Mouse (Mus musculus): Measurements from ENCODE around the gene Carmil1.

Gene Carmil1

GRCm38 (mm10) chr13:24154281-24155061, 126.1 kb downstream of the Carmil1 start:
- DNase-seq (ENCODE audit: low spot score in 2 of 2), result no peak

- no peak for DNase-seq (ENCODE audit: low spot score in 2 of 2)
Observed at GRCm38 (mm10) chr13:24152610-24153009, 128.0 kb downstream of the Carmil1 start.

- no peak for DNase-seq (ENCODE audit: low spot score in 2 of 2)
Observed at GRCm38 (mm10) chr13:24151335-24151734, 129.3 kb downstream of the Carmil1 start.

GRCm38 (mm10) chr13:24148549-24148948, 132.0 kb downstream of the Carmil1 start:
- DNase-seq (ENCODE audit: low spot score in 2 of 2), result no peak

GRCm38 (mm10) chr13:24147006-24147405, 133.6 kb downstream of the Carmil1 start:
- no peak for DNase-seq (ENCODE audit: low spot score in 2 of 2)

- no peak for DNase-seq (ENCODE audit: low spot score in 2 of 2)
Observed at GRCm38 (mm10) chr13:24146541-24146940, 134.1 kb downstream of the Carmil1 start.

GRCm38 (mm10) chr13:24144858-24145257, 135.7 kb downstream of the Carmil1 start:
- no peak for DNase-seq (ENCODE audit: low spot score in 2 of 2)

- DNase-seq (ENCODE audit: low spot score in 2 of 2), result no peak
Observed at GRCm38 (mm10) chr13:24144141-24144540, 136.5 kb downstream of the Carmil1 start.

GRCm38 (mm10) chr13:24136836-24137235, 143.8 kb downstream of the Carmil1 start:
- DNase-seq (ENCODE audit: low spot score in 2 of 2), result no peak

- DNase-seq (ENCODE audit: low spot score in 2 of 2), result no peak
Observed at GRCm38 (mm10) chr13:24135282-24136230, 145.0 kb downstream of the Carmil1 start.

GRCm38 (mm10) chr13:24132866-24133265, 147.7 kb downstream of the Carmil1 start:
- DNase-seq (ENCODE audit: low spot score in 2 of 2), result no peak

- no peak for DNase-seq (ENCODE audit: low spot score in 2 of 2)
Observed at GRCm38 (mm10) chr13:24131319-24131718, 149.3 kb downstream of the Carmil1 start.

GRCm38 (mm10) chr13:24130741-24131140, 149.9 kb downstream of the Carmil1 start:
- DNase-seq (ENCODE audit: low spot score in 2 of 2), result no peak

GRCm38 (mm10) chr13:24128731-24129130, 151.9 kb downstream of the Carmil1 start:
- DNase-seq (ENCODE audit: low spot score in 2 of 2), result no peak

GRCm38 (mm10) chr13:24125865-24126264, 154.7 kb downstream of the Carmil1 start:
- no peak for DNase-seq (ENCODE audit: low spot score in 2 of 2)

GRCm38 (mm10) chr13:24117181-24117812, 163.3 kb downstream of the Carmil1 start:
- no peak for DNase-seq (ENCODE audit: low spot score in 2 of 2)

GRCm38 (mm10) chr13:24112689-24113348, 167.8 kb downstream of the Carmil1 start:
- peak in 1 of 2 experiments; percentile 51 for DNase-seq (ENCODE audit: low spot score in 2 of 2)

- no peak for DNase-seq (ENCODE audit: low spot score in 2 of 2)
Observed at GRCm38 (mm10) chr13:24110329-24110728, 170.3 kb downstream of the Carmil1 start.

GRCm38 (mm10) chr13:24108282-24108681, 172.3 kb downstream of the Carmil1 start:
- no peak for DNase-seq (ENCODE audit: low spot score in 2 of 2)

GRCm38 (mm10) chr13:24107058-24107457, 173.5 kb downstream of the Carmil1 start:
- DNase-seq (ENCODE audit: low spot score in 2 of 2), result no peak

- no peak for DNase-seq (ENCODE audit: low spot score in 2 of 2)
Observed at GRCm38 (mm10) chr13:24105838-24106237, 174.8 kb downstream of the Carmil1 start.

- DNase-seq (ENCODE audit: low spot score in 2 of 2), result no peak
Observed at GRCm38 (mm10) chr13:24105340-24105669, 175.3 kb downstream of the Carmil1 start.
